Comparison of ENCODE assay signal across 8 mouse cellular contexts in the genomic region with DNA sequence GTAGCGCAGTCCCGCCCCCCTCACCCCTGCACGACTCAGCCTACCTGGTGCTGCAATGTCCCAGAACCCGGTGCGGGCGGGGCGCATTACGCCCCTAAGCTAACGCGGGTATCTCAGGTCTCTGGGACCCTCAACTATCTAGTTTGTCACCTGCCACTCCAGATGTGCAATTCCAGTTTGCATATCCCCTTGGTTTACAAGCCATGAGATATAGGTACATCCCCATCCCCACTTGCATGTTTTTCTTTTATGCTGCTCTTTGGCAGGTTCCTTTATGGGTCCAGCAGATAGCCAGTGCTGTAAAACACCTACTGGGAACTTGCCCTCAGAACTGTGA. TPM values are rescaled to one million over a fixed set of nuclear protein-coding genes. Genes with fewer than 3 reads are reported as not detected.
DNase-seq lines count a peak whose midpoint lies in the region; ATAC-seq lines count a peak whose summit lies in the region.

No protein-coding gene starts in this region.

- no peak overlapping the region for H3K27ac ChIP-seq in heart, embryonic 16.5 days (ENCODE audit: low read length)
- H3K27ac ChIP-seq in forebrain, embryonic 16.5 days (ENCODE audit: low read length): peak overlapping the region; percentile 93
- peak overlapping the region; percentile 92 for H3K27ac ChIP-seq in midbrain, embryonic 10.5 days (replicated peaks)

- 1% methylated on average over 10 of the region's 10 CpGs for WGBS in heart, embryonic 16.5 days
- WGBS in forebrain, embryonic 16.5 days: under 1% methylated on average over 10 of the region's 10 CpGs
- WGBS in midbrain, embryonic 10.5 days: 1% methylated on average over 10 of the region's 10 CpGs

- peak overlapping the region; percentile 60 for H3K4me3 ChIP-seq in heart, embryonic 16.5 days (ENCODE audit: low read length)
- H3K4me3 ChIP-seq in forebrain, embryonic 16.5 days (replicated peaks; ENCODE audit: low read length): peak overlapping the region; percentile 87
- peak overlapping the region; percentile 87 for H3K4me3 ChIP-seq in midbrain, embryonic 10.5 days

- H3K4me1 ChIP-seq in heart, embryonic 16.5 days (ENCODE audit: control insufficient read depth, insufficient read depth, low read length): peaks cover 37% of the 10 kb centered on the region
- H3K4me1 ChIP-seq in forebrain, embryonic 16.5 days (replicated peaks; ENCODE audit: control insufficient read depth, insufficient read depth, low read length): peaks cover 52% of the 10 kb centered on the region
- peaks cover 78% of the 10 kb centered on the region for H3K4me1 ChIP-seq in midbrain, embryonic 10.5 days

- no peak for DNase-seq in heart, postnatal 4 days
- peak; percentile 57 for DNase-seq in ES-CJ7 (ENCODE audit: low read depth, low spot score)
- DNase-seq in midbrain, embryonic 10.5 days (ENCODE audit: low spot score): no peak
- DNase-seq in frontal cortex, adult 2 months (ENCODE audit: extremely low spot score in 1 of 2, low spot score in 1 of 2): no peak
- DNase-seq in embryo, embryonic 11 days: no peak
- no peak for DNase-seq in adrenal gland, postnatal 4 days (ENCODE audit: low spot score in 2 of 2)

- H3K9ac ChIP-seq in heart, embryonic 16.5 days (ENCODE audit: low read length): peak overlapping the region; percentile 69
- H3K9ac ChIP-seq in forebrain, embryonic 16.5 days (replicated peaks; ENCODE audit: low read depth, low read length): peak overlapping the region; percentile 87

- H3K4me2 ChIP-seq in heart, embryonic 16.5 days (ENCODE audit: low read depth, low read length): peak overlapping the region; percentile 85
- H3K4me2 ChIP-seq in forebrain, embryonic 16.5 days (ENCODE audit: low read length): peak overlapping the region; percentile 93

- peaks cover 11% of the 10 kb centered on the region for H3K36me3 ChIP-seq in heart, embryonic 16.5 days (ENCODE audit: control insufficient read depth, insufficient read depth)
- H3K36me3 ChIP-seq in forebrain, embryonic 16.5 days (ENCODE audit: control insufficient read depth, insufficient read depth): peaks cover 6% of the 10 kb centered on the region; the same call in 1 of the 2 replicates
- H3K36me3 ChIP-seq in midbrain, embryonic 10.5 days: peaks cover 37% of the 10 kb centered on the region

- no peak; the same call in 1 of the 2 replicates for ATAC-seq in heart, embryonic 16.5 days (replicated peaks; ENCODE audit: extremely low read depth, insufficient read depth, low FRiP score)
- no peak for ATAC-seq in forebrain, embryonic 16.5 days

- peaks cover 6% of the 10 kb centered on the region; the same call in 1 of the 2 replicates for H3K27me3 ChIP-seq in heart, embryonic 16.5 days (ENCODE audit: control insufficient read depth, insufficient read depth, low read length)
- no peaks in the 10 kb centered on the region for H3K27me3 ChIP-seq in forebrain, embryonic 16.5 days (replicated peaks; ENCODE audit: control insufficient read depth, insufficient read depth, low read length)
- H3K27me3 ChIP-seq in midbrain, embryonic 10.5 days (ENCODE audit: low read depth, poor library complexity, severe bottlenecking): peaks cover 57% of the 10 kb centered on the region

- H3K9me3 ChIP-seq in heart, embryonic 16.5 days (replicated peaks; ENCODE audit: control insufficient read depth, low read length): 0 out of 2 replicates have a peak, but pooled peaks cover 3% of the 10 kb centered on the region
- H3K9me3 ChIP-seq in forebrain, embryonic 16.5 days (ENCODE audit: control insufficient read depth, low read length): no peaks in the 10 kb centered on the region
- no peaks in the 10 kb centered on the region for H3K9me3 ChIP-seq in midbrain, embryonic 10.5 days (replicated peaks)

RNA-seq across cellular contexts. Expression of gene Atp5d, which starts 1.0 kb away (rescaled TPM):
- 1,107 and 1,132 TPM in 2 replicates for polyA plus RNA-seq in heart, embryonic 16.5 days (2015; fragmentation: Nextera tagmentation; extraction: Ambion mirVana)
- 1,000 to 10,000 TPM in 1 of 2 experiments, 100 to 1,000 TPM in 1; 966 to 1,003 TPM for total RNA-seq in heart, postnatal 4 days (2021)
- polyA plus RNA-seq in forebrain, embryonic 16.5 days (2015; fragmentation: Nextera tagmentation; extraction: Ambion mirVana): 404 and 433 TPM in 2 replicates
- 463 and 481 TPM in 2 replicates for polyA plus RNA-seq in midbrain, embryonic 10.5 days (2016; fragmentation: Nextera tagmentation; extraction: Ambion mirVana)
- polyA plus RNA-seq in frontal cortex, adult 2 months (2012; rRNA removed): 606 and 673 TPM in 2 replicates
- total RNA-seq in adrenal gland, postnatal 4 days (2021): 100 to 1,000 TPM; 401 to 425 TPM

RNA-seq across cellular contexts. Expression of gene Cbarp, which starts 1.2 kb away (rescaled TPM):
- polyA plus RNA-seq in heart, embryonic 16.5 days (2015; fragmentation: Nextera tagmentation; extraction: Ambion mirVana): 2.5 TPM in 2 replicates
- 1 to 10 TPM; 3.7 to 5.1 TPM for total RNA-seq in heart, postnatal 4 days (2021)
- polyA plus RNA-seq in forebrain, embryonic 16.5 days (2015; fragmentation: Nextera tagmentation; extraction: Ambion mirVana): 33.0 and 44.5 TPM in 2 replicates
- polyA plus RNA-seq in midbrain, embryonic 10.5 days (2016; fragmentation: Nextera tagmentation; extraction: Ambion mirVana): 7.8 and 9.3 TPM in 2 replicates
- polyA plus RNA-seq in frontal cortex, adult 2 months (2012; rRNA removed): 252 and 288 TPM in 2 replicates
- total RNA-seq in adrenal gland, postnatal 4 days (2021): 10 to 100 TPM; 49.1 to 72.7 TPM

RNA-seq across cellular contexts. Expression of gene Midn, which starts 8.7 kb away (rescaled TPM):
- 10.3 and 13.0 TPM in 2 replicates for polyA plus RNA-seq in heart, embryonic 16.5 days (2015; fragmentation: Nextera tagmentation; extraction: Ambion mirVana)
- total RNA-seq in heart, postnatal 4 days (2021): 100 to 1,000 TPM; 145 to 163 TPM
- polyA plus RNA-seq in forebrain, embryonic 16.5 days (2015; fragmentation: Nextera tagmentation; extraction: Ambion mirVana): 26.5 and 30.9 TPM in 2 replicates
- 17.8 and 19.7 TPM in 2 replicates for polyA plus RNA-seq in midbrain, embryonic 10.5 days (2016; fragmentation: Nextera tagmentation; extraction: Ambion mirVana)
- polyA plus RNA-seq in frontal cortex, adult 2 months (2012; rRNA removed): 36.5 and 43.7 TPM in 2 replicates
- total RNA-seq in adrenal gland, postnatal 4 days (2021): 100 to 1,000 TPM; 113 to 124 TPM

RNA-seq across cellular contexts. Expression of gene Stk11, which starts 23.8 kb away (rescaled TPM):
- polyA plus RNA-seq in heart, embryonic 16.5 days (2015; fragmentation: Nextera tagmentation; extraction: Ambion mirVana): 13.8 and 15.3 TPM in 2 replicates
- 10 to 100 TPM; 98.7 to 99.9 TPM for total RNA-seq in heart, postnatal 4 days (2021)
- polyA plus RNA-seq in forebrain, embryonic 16.5 days (2015; fragmentation: Nextera tagmentation; extraction: Ambion mirVana): 18.0 and 19.7 TPM in 2 replicates
- polyA plus RNA-seq in midbrain, embryonic 10.5 days (2016; fragmentation: Nextera tagmentation; extraction: Ambion mirVana): 18.0 and 19.7 TPM in 2 replicates
- 93.8 and 96.3 TPM in 2 replicates for polyA plus RNA-seq in frontal cortex, adult 2 months (2012; rRNA removed)
- total RNA-seq in adrenal gland, postnatal 4 days (2021): 100 to 1,000 TPM; 130 to 139 TPM

RNA-seq across cellular contexts. Expression of gene Cirbp, which starts 26.4 kb away (rescaled TPM):
- polyA plus RNA-seq in heart, embryonic 16.5 days (2015; fragmentation: Nextera tagmentation; extraction: Ambion mirVana): 85.3 and 87.6 TPM in 2 replicates
- total RNA-seq in heart, postnatal 4 days (2021): 100 to 1,000 TPM; 163 to 193 TPM
- polyA plus RNA-seq in forebrain, embryonic 16.5 days (2015; fragmentation: Nextera tagmentation; extraction: Ambion mirVana): 318 and 335 TPM in 2 replicates
- polyA plus RNA-seq in midbrain, embryonic 10.5 days (2016; fragmentation: Nextera tagmentation; extraction: Ambion mirVana): 91.8 and 135 TPM in 2 replicates
- 212 and 226 TPM in 2 replicates for polyA plus RNA-seq in frontal cortex, adult 2 months (2012; rRNA removed)
- 100 to 1,000 TPM; 296 to 322 TPM for total RNA-seq in adrenal gland, postnatal 4 days (2021)
